Mouse (Mus musculus) intestine, embryonic 14.5 days (tissue): Measurements from ENCODE around the gene Tlnrd1. TPM values are rescaled to one million over a fixed set of nuclear protein-coding genes. Genes with fewer than 3 reads are reported as not detected.

ENCODE experiments used
- ATAC-seq: fragments of 200-750 bp; cut with Nextera tagmentation; replicated peaks from 2 replicates; pipeline ENCODE4 v1.8.0; 2017; ENCODE audit warnings: low read depth, moderate number of reproducible peaks, moderate TSS enrichment, moderate library complexity; ENCODE audit not compliant: low FRiP score, low TSS enrichment
- DNase-seq: peaks from one replicate; pipeline ENCODE4 v3.0.0-alpha.2; 2018; ENCODE audit warnings: low spot score
- H3K27ac ChIP-seq: fragments of 300-500 bp; sonication (generic); 2 replicates; pipeline ENCODE4 v1.5.1; 2014; ENCODE audit warnings: low read depth, mild to moderate bottlenecking, control low read depth
- H3K27me3 ChIP-seq: fragments of 300-500 bp; sonication (generic); replicated peaks from 2 replicates; pipeline ENCODE4 v1.6.1; 2014; ENCODE audit warnings: low read length, control low read depth; ENCODE audit not compliant: control insufficient read depth, insufficient read depth
- H3K36me3 ChIP-seq: fragments of 300-500 bp; sonication (generic); 2 replicates; pipeline ENCODE4 v1.6.1; 2014; ENCODE audit warnings: low read length, control low read depth; ENCODE audit not compliant: control insufficient read depth, insufficient read depth
- H3K4me1 ChIP-seq: fragments of 300-500 bp; sonication (generic); replicated peaks from 2 replicates; pipeline ENCODE4 v1.6.1; 2014; ENCODE audit warnings: low read length, control low read depth, mixed read lengths; ENCODE audit not compliant: control insufficient read depth, insufficient read depth
- H3K4me2 ChIP-seq: fragments of 300-500 bp; sonication (generic); 2 replicates; pipeline ENCODE4 v1.6.1; 2014; ENCODE audit warnings: low read length
- H3K4me3 ChIP-seq: fragments of 300-500 bp; sonication (generic); 2 replicates; pipeline ENCODE4 v1.5.1; 2014; ENCODE audit warnings: low read depth, low read length, control low read depth, mixed read lengths
- H3K9ac ChIP-seq: fragments of 300-500 bp; sonication (generic); 2 replicates; pipeline ENCODE4 v1.6.1; 2014; ENCODE audit warnings: mild to moderate bottlenecking, low read length
- H3K9me3 ChIP-seq: fragments of 300-500 bp; sonication (generic); 2 replicates; pipeline ENCODE4 v1.6.1; 2016; ENCODE audit warnings: low read length, control low read depth; ENCODE audit not compliant: control insufficient read depth
- WGBS: fragments of 180-500 bp; shearing (Covaris S2); extraction: QIAGEN DNeasy Blood & Tissue Kit; methylation state at CpG from one replicate; pipeline ENCODE4 v1.1.7; 2014; 5-methylcytosine and 5-hydroxymethylcytosine counted together
- polyA plus RNA-seq: library from polyadenylated mRNA; unstranded; fragments of >200 nt; fragmentation: Nextera tagmentation; extraction: Ambion mirVana; gene quantifications from 2 replicates; pipeline ENCODE4 v1.2.1, GENCODE M21; 2014

The Tlnrd1 gene
- polyA plus RNA-seq, 1 experiment from 2014 or later: 17.0 TPM

- no peak for ATAC-seq
- DNase-seq: no peak
- H3K27me3 ChIP-seq: no peaks in the 10 kb centered on the region
- 53% methylated on average over 5 of the region's 5 CpGs for WGBS
- no peak overlapping the region for H3K27ac ChIP-seq
- peaks cover 6% of the 10 kb centered on the region; the same call in 1 of the 2 replicates for H3K9me3 ChIP-seq
- no peak overlapping the region for H3K9ac ChIP-seq
- H3K4me2 ChIP-seq: no peak overlapping the region
- peaks cover 43% of the 10 kb centered on the region for H3K36me3 ChIP-seq
- no peak overlapping the region for H3K4me3 ChIP-seq
- no peaks in the 10 kb centered on the region for H3K4me1 ChIP-seq
Measured at GRCm38 (mm10) chr7:83902296-83903145, 18.4 kb upstream of the Tlnrd1 start.

- Histone ChIP-seq H3K9me3 (peaks cover 6% of the 10 kb centered on the region; the same call in 1 of the 2 replicates), H3K4me3 (no peak overlapping the region), H3K9ac (no peak overlapping the region), H3K27me3 (no peaks in the 10 kb centered on the region), H3K36me3 (peaks cover 51% of the 10 kb centered on the region), H3K4me2 (no peak overlapping the region), H3K27ac (no peak overlapping the region), H3K4me1 (no peaks in the 10 kb centered on the region)
- 79% methylated on average over 4 of the region's 4 CpGs for WGBS
- DNase-seq (no peak), ATAC-seq (no peak)
Measured at GRCm38 (mm10) chr7:83901425-83901824, 17.3 kb upstream of the Tlnrd1 start.

- 80% methylated on average over 3 of the region's 3 CpGs for WGBS
- Histone ChIP-seq H3K4me2 (no peak overlapping the region), H3K9me3 (no peaks in the 10 kb centered on the region), H3K9ac (no peak overlapping the region), H3K27ac (no peak overlapping the region), H3K27me3 (no peaks in the 10 kb centered on the region), H3K36me3 (peaks cover 60% of the 10 kb centered on the region), H3K4me1 (no peaks in the 10 kb centered on the region), H3K4me3 (no peak overlapping the region)
- ATAC-seq (no peak), DNase-seq (no peak)
Measured at GRCm38 (mm10) chr7:83900519-83900918, 16.4 kb upstream of the Tlnrd1 start.

DNA sequence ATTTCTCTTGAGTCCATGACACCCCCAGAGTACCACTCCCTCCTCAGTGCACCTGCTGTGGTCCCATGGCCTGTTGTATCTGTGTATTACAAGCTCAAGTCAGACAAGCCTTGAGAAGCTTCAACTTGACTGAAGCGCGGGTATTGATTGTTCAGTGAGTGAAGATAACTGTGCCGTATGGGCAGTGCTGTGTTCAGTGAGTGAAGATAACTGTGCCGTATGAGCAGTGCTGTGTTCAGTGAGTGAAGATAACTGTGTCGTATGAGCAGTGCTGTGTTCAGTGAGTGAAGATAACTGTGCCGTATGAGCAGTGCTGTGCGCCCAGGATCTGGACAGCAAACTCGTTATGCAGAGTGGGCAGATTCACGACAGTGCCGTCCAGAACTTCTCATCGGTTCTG is 14.2 kb upstream of the Tlnrd1 start:
- Histone ChIP-seq H3K9me3 (no peaks in the 10 kb centered on the region), H3K4me3 (no peak overlapping the region), H3K4me1 (peaks cover 13% of the 10 kb centered on the region), H3K27ac (no peak overlapping the region), H3K9ac (no peak overlapping the region), H3K27me3 (no peaks in the 10 kb centered on the region), H3K4me2 (no peak overlapping the region), H3K36me3 (peaks cover 64% of the 10 kb centered on the region)
- ATAC-seq (no peak), DNase-seq (no peak)
- WGBS: 91% methylated on average over 11 of the region's 11 CpGs

DNA sequence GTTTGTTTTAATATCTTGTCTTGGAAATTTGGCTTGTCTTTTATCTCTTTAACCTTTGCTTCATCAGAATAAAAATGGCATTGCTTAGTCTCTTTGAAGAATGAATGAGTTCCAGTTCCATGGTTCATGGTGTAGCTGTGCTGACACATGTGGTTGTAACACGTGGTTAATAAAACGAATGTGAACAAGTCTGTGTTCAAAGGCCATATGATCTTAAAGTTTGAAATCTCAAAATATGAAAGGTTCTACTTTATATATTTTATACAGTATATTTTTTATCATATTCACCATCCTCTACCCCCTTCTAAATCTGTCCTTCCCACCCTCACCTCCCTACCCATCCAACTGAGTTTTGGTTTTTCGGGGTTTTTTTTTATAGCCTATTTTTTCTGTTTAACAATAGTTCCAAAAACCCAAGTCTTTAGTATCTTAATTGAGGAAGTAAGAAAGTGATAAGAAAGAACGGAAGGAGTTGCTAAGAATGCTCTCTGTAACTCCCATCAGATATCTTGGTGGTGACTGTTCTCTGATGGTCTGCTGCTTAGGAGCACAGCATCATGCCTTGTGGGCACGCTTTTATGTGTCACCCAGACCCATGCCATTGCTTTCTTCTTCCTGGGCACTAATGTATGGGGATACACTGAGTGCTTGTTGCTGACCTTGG is 12.1 kb upstream of the Tlnrd1 start:
- no peak for ATAC-seq
- WGBS: 92% methylated on average over 5 of the region's 5 CpGs

DNA sequence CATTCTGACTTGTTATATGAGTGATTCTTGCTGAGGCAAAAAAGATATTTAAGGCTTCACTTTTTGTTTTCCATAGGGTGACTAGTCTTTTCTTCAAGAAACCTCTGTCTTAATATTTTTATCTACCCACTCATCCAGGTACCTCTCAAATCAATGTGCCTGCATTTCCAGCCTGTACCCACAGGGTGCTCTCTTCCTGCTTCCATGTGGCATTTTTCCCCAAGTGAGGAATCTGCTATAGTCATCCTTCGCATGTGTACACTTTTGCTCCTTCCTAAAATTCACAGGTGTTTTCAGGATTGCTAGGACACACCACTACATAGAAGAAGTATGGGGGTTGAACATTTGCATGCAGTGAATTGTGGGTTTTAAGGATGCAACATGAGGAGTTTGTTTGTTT is 10.2 kb upstream of the Tlnrd1 start:
- Histone ChIP-seq H3K27me3 (no peaks in the 10 kb centered on the region), H3K4me3 (no peak overlapping the region), H3K4me1 (peaks cover 19% of the 10 kb centered on the region), H3K9ac (no peak overlapping the region), H3K36me3 (peaks cover 39% of the 10 kb centered on the region), H3K4me2 (no peak overlapping the region; the same call in 1 of the 2 replicates), H3K27ac (no peak overlapping the region), H3K9me3 (no peaks in the 10 kb centered on the region)
- DNase-seq: no peak
- WGBS: 94% methylated on average over 1 of the region's 1 CpGs
- ATAC-seq: no peak

More for the DNA sequence above, 12.1 kb upstream of the Tlnrd1 start:
- Histone ChIP-seq H3K4me1 (peaks cover 19% of the 10 kb centered on the region), H3K4me2 (no peak overlapping the region), H3K27me3 (no peaks in the 10 kb centered on the region), H3K9ac (no peak overlapping the region), H3K4me3 (no peak overlapping the region), H3K36me3 (peaks cover 56% of the 10 kb centered on the region), H3K9me3 (no peaks in the 10 kb centered on the region), H3K27ac (no peak overlapping the region)
- DNase-seq: no peak

GRCm38 (mm10) chr7:83892333-83892669 is 8.2 kb upstream of the Tlnrd1 start:
- Histone ChIP-seq H3K36me3 (peaks cover 18% of the 10 kb centered on the region), H3K9ac (peak overlapping the region; percentile 74), H3K27ac (peak overlapping the region; percentile 89), H3K9me3 (no peaks in the 10 kb centered on the region), H3K4me2 (peak overlapping the region; percentile 80), H3K4me1 (peaks cover 19% of the 10 kb centered on the region), H3K27me3 (no peaks in the 10 kb centered on the region), H3K4me3 (peak overlapping the region; percentile 58)
- ATAC-seq (peak; percentile 65; the same call in 1 of the 2 replicates), DNase-seq (no peak)
- 0% methylated on average over 20 of the region's 21 CpGs for WGBS

GRCm38 (mm10) chr7:83891433-83892332 is 7.6 kb upstream of the Tlnrd1 start:
- DNase-seq: peak; percentile 100
- H3K36me3 ChIP-seq: peaks cover 15% of the 10 kb centered on the region
- peak overlapping the region; percentile 89 for H3K27ac ChIP-seq
- H3K9me3 ChIP-seq: no peaks in the 10 kb centered on the region
- WGBS: 3% methylated on average over 43 of the region's 44 CpGs
- peak overlapping the region; percentile 80 for H3K4me2 ChIP-seq
- peak; percentile 99 for ATAC-seq
- peaks cover 19% of the 10 kb centered on the region for H3K4me1 ChIP-seq
- H3K4me3 ChIP-seq: peak overlapping the region; percentile 58
- peak overlapping the region; percentile 74 for H3K9ac ChIP-seq
- H3K27me3 ChIP-seq: no peaks in the 10 kb centered on the region
